Mouse (Mus musculus): ENCODE results near the gene 1700029P11Rik. TPM values are rescaled to one million over a fixed set of nuclear protein-coding genes. Genes with fewer than 3 reads are reported as not detected.
"Not testable (repeated sequence)": the region's sequence is repeated elsewhere in the genome, so short reads cannot be mapped to it uniquely, and the experiment has no call there.

Gene 1700029P11Rik
- total RNA-seq, 2 experiments from 2014 or later, result not detected

- DNase-seq (ENCODE audit: low spot score in 2 of 2), result peak in 1 of 2 experiments; percentile 67
Observed at GRCm38 (mm10) chr15:81956457-81956856, 23.9 kb upstream of the 1700029P11Rik start.

GRCm38 (mm10) chr15:81957598-81957997, 22.7 kb upstream of the 1700029P11Rik start:
- DNase-seq (ENCODE audit: low spot score in 2 of 2), result no peak

- DNase-seq (ENCODE audit: low spot score in 2 of 2), result no peak
Observed at GRCm38 (mm10) chr15:81958906-81959305, 21.4 kb upstream of the 1700029P11Rik start.

- DNase-seq (ENCODE audit: low spot score in 2 of 2), result peak; percentile 92 to 98
Observed at GRCm38 (mm10) chr15:81960171-81961077, 19.9 kb upstream of the 1700029P11Rik start, which contains the start of gene Pmm1. Gene Pmm1, minus strand, starts transcription at chr15:81960930.

GRCm38 (mm10) chr15:81961078-81961451, 19.3 kb upstream of the 1700029P11Rik start:
- no peak for DNase-seq (ENCODE audit: low spot score in 2 of 2)

GRCm38 (mm10) chr15:81964262-81964661, 16.1 kb upstream of the 1700029P11Rik start:
- no peak for DNase-seq (ENCODE audit: low spot score in 2 of 2)

GRCm38 (mm10) chr15:81964980-81965545, 15.3 kb upstream of the 1700029P11Rik start:
- DNase-seq (ENCODE audit: low spot score in 2 of 2), result no peak

GRCm38 (mm10) chr15:81966062-81966829, 14.1 kb upstream of the 1700029P11Rik start:
- DNase-seq (ENCODE audit: low spot score in 2 of 2), result no peak

GRCm38 (mm10) chr15:81967821-81968220, 12.5 kb upstream of the 1700029P11Rik start:
- DNase-seq (ENCODE audit: low spot score in 2 of 2), result no peak

GRCm38 (mm10) chr15:81968447-81968846, 11.9 kb upstream of the 1700029P11Rik start:
- DNase-seq (ENCODE audit: low spot score in 2 of 2), result no peak

GRCm38 (mm10) chr15:81969173-81969572, 11.2 kb upstream of the 1700029P11Rik start:
- DNase-seq (ENCODE audit: low spot score in 2 of 2), result no peak

GRCm38 (mm10) chr15:81969635-81970034, 10.7 kb upstream of the 1700029P11Rik start:
- DNase-seq (ENCODE audit: low spot score in 2 of 2), result not testable (repeated sequence)

- DNase-seq (ENCODE audit: low spot score in 2 of 2), result not testable (repeated sequence)
Observed at GRCm38 (mm10) chr15:81970498-81970897, 9.8 kb upstream of the 1700029P11Rik start.

GRCm38 (mm10) chr15:81975156-81975555, 5.2 kb upstream of the 1700029P11Rik start:
- DNase-seq (ENCODE audit: low spot score in 2 of 2), result not testable (repeated sequence)

GRCm38 (mm10) chr15:81982173-81982572, 1.8 kb downstream of the 1700029P11Rik start:
- DNase-seq (ENCODE audit: low spot score in 2 of 2), result no peak

- DNase-seq (ENCODE audit: low spot score in 2 of 2), result no peak
Observed at GRCm38 (mm10) chr15:81985267-81986161, 5.2 kb downstream of the 1700029P11Rik start.

- DNase-seq (ENCODE audit: low spot score in 2 of 2), result no peak
Observed at GRCm38 (mm10) chr15:81987646-81988045, 7.3 kb downstream of the 1700029P11Rik start, which contains the start of gene Xrcc6. Gene Xrcc6, plus strand, starts transcription at chr15:81987835.

- peak; percentile 88 to 93 for DNase-seq (ENCODE audit: low spot score in 2 of 2)
Observed at GRCm38 (mm10) chr15:81989371-81990062, 9.2 kb downstream of the 1700029P11Rik start.

GRCm38 (mm10) chr15:81990549-81990948, 10.2 kb downstream of the 1700029P11Rik start:
- DNase-seq (ENCODE audit: low spot score in 2 of 2), result no peak

- no peak for DNase-seq (ENCODE audit: low spot score in 2 of 2)
Observed at GRCm38 (mm10) chr15:81993992-81994391, 13.7 kb downstream of the 1700029P11Rik start.

Data from layer of hippocampus, postnatal 14 days (tissue).